Mouse (Mus musculus) C2C12 (cell line): ENCODE data around the gene Endog. TPM values are rescaled to one million over a fixed set of nuclear protein-coding genes. Genes with fewer than 3 reads are reported as not detected.

Source experiments
- H3K27me3 ChIP-seq: one replicate; pipeline ENCODE4 v1.6.1; 2011; ENCODE audit not compliant: control insufficient read depth, insufficient read depth, insufficient read length
- H3K36me3 ChIP-seq: one replicate; pipeline ENCODE4 v1.6.1; 2011; ENCODE audit not compliant: control insufficient read depth, insufficient read depth
- H3K4me3 ChIP-seq: one replicate; pipeline ENCODE4 v1.5.1; 2011; ENCODE audit warnings: mild to moderate bottlenecking, control low read depth; ENCODE audit not compliant: poor library complexity, insufficient read depth, severe bottlenecking
- H3K79me2 ChIP-seq: one replicate; pipeline ENCODE4 v1.6.1; 2011; ENCODE audit not compliant: control insufficient read depth, insufficient read depth
- H3K79me3 ChIP-seq: one replicate; pipeline ENCODE4 v1.6.1; 2011; ENCODE audit warnings: low read depth, control low read depth
- H3ac ChIP-seq: one replicate; pipeline ENCODE3; 2011; ENCODE audit warnings: low read depth; ENCODE audit not compliant: control insufficient read depth, insufficient read length
- CEBPB ChIP-seq: IDR thresholded peaks from one replicate; pipeline ENCODE4 v1.6.1; 2011; ENCODE audit warnings: low read depth, mild to moderate bottlenecking, control low read depth, moderate library complexity
- CTCF ChIP-seq: IDR thresholded peaks from one replicate; pipeline ENCODE4 v1.5.1; 2011; ENCODE audit not compliant: control insufficient read depth, insufficient read depth, insufficient read length
- FOSL1 ChIP-seq: IDR thresholded peaks from one replicate; pipeline ENCODE4 v1.8.0; 2011; ENCODE audit warnings: mild to moderate bottlenecking, low read length; ENCODE audit not compliant: poor library complexity, insufficient read depth, severe bottlenecking
- MAX ChIP-seq: IDR thresholded peaks from one replicate; pipeline ENCODE4 v1.6.1; 2011; ENCODE audit warnings: mild to moderate bottlenecking, control low read depth
- MYOD1 ChIP-seq: IDR thresholded peaks from one replicate; pipeline ENCODE4 v1.6.1; 2011; ENCODE audit warnings: low read depth; ENCODE audit not compliant: control insufficient read depth, insufficient read length
- MYOG ChIP-seq: IDR thresholded peaks from one replicate; pipeline ENCODE4 v1.6.1; 2011; ENCODE audit not compliant: control insufficient read depth, insufficient read length; ENCODE audit errors: extremely low read depth
- USF1 ChIP-seq: IDR thresholded peaks from one replicate; pipeline ENCODE4 v1.6.1; 2011; ENCODE audit warnings: low read depth, mild to moderate bottlenecking, control low read depth, moderate library complexity
- polyA plus RNA-seq: library from polyadenylated mRNA; unstranded; fragments of >200 nt; fragmentation: generic; extraction: Trizol; gene quantifications from one replicate; pipeline ENCODE4 v1.2.1, GENCODE M21; 2012; ENCODE audit warnings: missing spikeins

The Endog gene
- polyA plus RNA-seq, 1 experiment, result 16.1 TPM

DNA sequence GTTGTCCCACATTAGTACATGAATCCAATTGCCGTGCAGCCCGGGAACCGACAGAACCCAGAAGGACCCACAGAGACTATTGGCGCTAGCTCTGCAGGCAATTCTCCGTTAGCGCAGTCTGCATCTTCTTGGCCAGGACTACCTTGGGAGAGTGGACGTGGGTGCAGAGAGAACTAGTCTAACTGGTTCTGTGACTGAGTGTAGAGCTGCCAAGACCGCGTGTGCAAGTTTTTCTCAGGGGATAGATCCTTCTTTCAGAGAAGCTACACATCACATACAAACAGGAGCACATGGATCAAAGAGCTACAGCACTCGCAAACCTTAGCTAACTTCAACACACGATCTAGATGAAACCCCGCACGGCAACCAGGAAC, 33.9 kb downstream of the Endog start:
- H3K36me3 ChIP-seq, result no peaks in the 10 kb centered on the region
- H3K27me3 ChIP-seq, result no peaks in the 10 kb centered on the region
- H3ac ChIP-seq, result peak overlapping the region; percentile 75
- H3K79me2 ChIP-seq, result no peaks in the 10 kb centered on the region
- peak overlapping the region; percentile 43 for H3K4me3 ChIP-seq
- H3K79me3 ChIP-seq, result no peaks in the 10 kb centered on the region
- TF ChIP-seq CEBPB (no peak), FOSL1 (no peak), USF1 (no peak), CTCF (no peak), MYOD1 (no peak), MYOG (no peak), MAX (no peak)

DNA sequence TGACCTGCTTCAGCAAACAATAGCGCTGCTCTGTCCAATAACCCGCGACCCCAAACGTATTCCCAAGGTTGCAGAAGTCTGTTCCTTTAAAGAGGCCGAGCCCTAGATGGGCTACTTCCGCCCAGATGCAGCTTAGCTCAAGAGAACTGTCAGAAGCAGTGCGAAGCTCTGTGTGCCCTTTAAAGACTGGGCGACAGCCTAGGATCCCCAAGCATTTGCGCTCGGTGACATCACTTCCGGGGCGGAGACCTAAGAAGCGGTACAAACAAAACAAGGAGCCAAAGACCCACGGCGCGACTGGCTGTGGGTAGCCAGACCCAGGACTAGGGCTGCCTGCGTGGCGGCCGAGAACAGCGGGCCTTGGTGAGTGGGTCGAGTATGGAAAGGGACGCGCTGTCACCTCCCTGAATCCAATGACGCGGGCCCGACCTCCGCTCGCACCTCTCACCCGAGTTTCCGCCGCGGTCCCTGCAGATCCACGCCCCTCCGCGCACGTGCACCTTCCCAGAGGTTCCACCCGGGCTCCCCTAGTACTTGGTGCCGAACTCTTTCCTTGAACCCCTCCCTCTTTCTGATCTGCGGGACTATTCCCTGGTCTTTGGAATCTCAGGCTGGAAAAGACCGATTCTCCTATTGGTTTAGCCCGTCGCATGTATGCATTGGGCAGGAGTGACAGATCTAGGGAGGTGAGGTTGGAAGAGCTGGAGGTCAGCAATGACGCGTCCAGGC, 34.5 kb downstream of the Endog start, which contains the start of gene Kyat1:
TSS of gene Kyat1 (minus strand) at position 219 of the 729 bp plus-strand sequence.
- H3K79me2 ChIP-seq, result no peaks in the 10 kb centered on the region
- no peak for TF ChIP-seq FOSL1
- no peak for TF ChIP-seq CEBPB
- no peak for TF ChIP-seq MAX
- no peak for TF ChIP-seq CTCF
- TF ChIP-seq USF1, result no peak
- TF ChIP-seq MYOG, result no peak
- no peak for TF ChIP-seq MYOD1

DNA sequence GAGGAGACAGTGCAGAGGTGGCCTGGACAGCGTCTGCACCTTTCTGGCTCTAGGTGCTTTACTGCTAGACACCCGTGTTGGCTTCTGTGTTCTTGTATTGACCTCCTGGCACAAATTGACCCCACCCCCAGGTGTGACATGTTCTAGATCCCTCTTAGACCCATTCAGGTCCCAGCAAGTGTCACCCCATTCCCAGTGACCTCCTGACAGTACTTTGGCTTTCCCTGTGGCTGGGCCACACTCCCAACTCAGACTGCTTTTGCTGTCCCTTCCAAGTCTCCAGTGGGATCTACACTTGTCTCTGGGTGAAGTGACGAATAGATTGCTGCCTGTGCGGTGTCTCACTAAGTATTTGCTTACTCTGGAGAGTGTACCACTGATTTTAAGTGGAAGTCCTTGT, 36.1 kb downstream of the Endog start:
- no peaks in the 10 kb centered on the region for H3K79me2 ChIP-seq
- H3K36me3 ChIP-seq, result no peaks in the 10 kb centered on the region
- H3K79me3 ChIP-seq, result no peaks in the 10 kb centered on the region
- peaks cover 3% of the 10 kb centered on the region for H3K27me3 ChIP-seq
- H3ac ChIP-seq, result no peak overlapping the region
- no peak for TF ChIP-seq MYOD1
- TF ChIP-seq USF1, result no peak
- no peak for TF ChIP-seq CEBPB
- no peak for TF ChIP-seq FOSL1
- TF ChIP-seq CTCF, result no peak
- no peak for TF ChIP-seq MYOG
- no peak for TF ChIP-seq MAX
- no peak overlapping the region for H3K4me3 ChIP-seq

More for the DNA sequence above, 34.5 kb downstream of the Endog start, which contains the start of gene Kyat1:
- Histone ChIP-seq H3ac (peak within 1 kb of the TSS; percentile 75), H3K27me3 (peaks cover 3% of the 10 kb centered on the region), H3K36me3 (no peaks in the 10 kb centered on the region), H3K79me3 (no peaks in the 10 kb centered on the region), H3K4me3 (peak within 1 kb of the TSS; percentile 43)

DNA sequence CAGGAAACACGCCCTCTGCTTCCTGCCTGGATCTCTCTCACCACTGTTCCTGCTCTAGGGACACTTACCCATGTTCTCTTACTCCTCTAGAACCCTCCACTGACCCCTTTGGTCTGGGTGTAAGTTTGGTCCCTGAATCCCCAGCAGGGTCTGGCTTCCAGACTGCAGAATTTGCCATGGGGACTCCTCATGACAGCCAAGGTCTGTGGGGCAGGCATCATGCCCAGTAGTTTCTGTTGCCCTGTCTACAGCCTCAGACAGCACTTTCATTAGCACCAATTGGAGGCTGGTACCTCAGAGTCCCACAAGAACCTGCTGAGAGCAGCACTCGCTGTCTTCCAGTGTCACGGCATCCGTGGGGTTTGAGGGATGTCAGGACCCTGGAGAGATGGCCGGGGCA, 36.6 kb downstream of the Endog start:
- no peak overlapping the region for H3K4me3 ChIP-seq
- H3K79me2 ChIP-seq, result no peaks in the 10 kb centered on the region
- H3ac ChIP-seq, result no peak overlapping the region
- TF ChIP-seq FOSL1 (no peak), MYOD1 (no peak), CTCF (no peak), MYOG (no peak), MAX (no peak), USF1 (no peak), CEBPB (no peak)
- H3K27me3 ChIP-seq, result peaks cover 3% of the 10 kb centered on the region
- H3K79me3 ChIP-seq, result no peaks in the 10 kb centered on the region
- no peaks in the 10 kb centered on the region for H3K36me3 ChIP-seq

DNA sequence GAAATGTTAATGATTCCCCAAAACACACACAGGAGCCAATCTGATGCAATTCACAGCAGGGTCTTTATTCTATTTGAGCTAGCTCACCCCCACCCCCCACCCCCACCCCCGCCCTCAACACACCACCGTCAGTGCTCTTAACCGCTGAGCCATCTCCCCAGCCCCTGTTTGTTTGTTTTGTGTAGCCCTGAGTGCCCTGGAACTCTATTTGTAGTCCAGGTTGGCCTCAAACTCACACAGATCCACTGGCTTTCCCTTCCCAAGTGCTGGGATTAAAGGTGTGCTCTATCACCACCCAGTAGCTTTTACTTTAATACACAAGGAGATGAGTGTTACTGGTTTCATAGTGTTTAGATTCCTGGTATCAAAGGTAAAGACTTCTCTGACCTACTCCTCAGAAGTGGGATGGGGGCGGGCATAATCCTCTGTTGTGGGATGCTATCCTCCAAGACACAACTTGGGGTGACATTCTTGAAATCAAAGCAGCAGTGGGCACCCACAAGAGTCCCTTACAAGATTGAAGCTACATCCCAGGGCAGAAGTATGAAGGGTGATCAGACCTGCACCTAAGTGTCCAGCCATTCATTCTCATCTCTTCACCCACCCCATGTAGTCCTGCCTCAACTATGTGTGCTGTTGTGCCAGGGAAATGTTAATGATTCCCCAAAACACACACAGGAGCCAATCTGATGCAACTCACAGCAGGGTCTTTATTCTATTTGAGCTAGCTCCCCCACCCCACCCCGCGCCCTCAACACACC, 40.3 kb downstream of the Endog start:
- Histone ChIP-seq H3K4me3 (no peak overlapping the region), H3K27me3 (peaks cover 3% of the 10 kb centered on the region), H3K36me3 (no peaks in the 10 kb centered on the region), H3K79me2 (no peaks in the 10 kb centered on the region), H3ac (no peak overlapping the region), H3K79me3 (no peaks in the 10 kb centered on the region)
- TF ChIP-seq CEBPB (no peak), FOSL1 (no peak), MYOG (no peak), MYOD1 (no peak), CTCF (no peak), USF1 (no peak), MAX (no peak)
